Mouse (Mus musculus) CH12.LX (cell line): Measurements from ENCODE around the gene Epha10. TPM values are rescaled to one million over a fixed set of nuclear protein-coding genes. Genes with fewer than 3 reads are reported as not detected.

Experiments used
- DNase-seq: peaks from one replicate; pipeline ENCODE4 v3.0.0-alpha.2; 2013; ENCODE audit errors: extremely low read depth
- H3K27ac ChIP-seq: 2 replicates; pipeline ENCODE4 v1.5.1; 2012; ENCODE audit warnings: low read depth, mild to moderate bottlenecking, control low read depth, moderate library complexity; ENCODE audit not compliant: insufficient read depth
- H3K27me3 ChIP-seq: replicated peaks from 2 replicates; pipeline ENCODE3; 2012; ENCODE audit warnings: inconsistent platforms
- H3K36me3 ChIP-seq, 2 experiments: replicated peaks in 1 of 2; 2 replicates each; pipeline versions ENCODE3 to v1.6.1; 2012; ENCODE audit warnings: inconsistent platforms in 1 of 2, low read length in 1 of 2, mild to moderate bottlenecking in 1 of 2, mixed read lengths in 1 of 2, moderate library complexity in 1 of 2; ENCODE audit not compliant: control insufficient read depth in 1 of 2, insufficient read depth in 1 of 2
- H3K4me1 ChIP-seq, 2 experiments: 2 replicates each; pipeline ENCODE4 v1.6.1; 2012; ENCODE audit warnings: inconsistent platforms in 1 of 2, moderate library complexity in 1 of 2; ENCODE audit not compliant: insufficient read depth in 2 of 2, control insufficient read depth in 1 of 2
- H3K4me2 ChIP-seq: 2 replicates; pipeline ENCODE4 v1.6.1; 2012; ENCODE audit warnings: low read depth, mild to moderate bottlenecking, control low read depth; ENCODE audit not compliant: poor library complexity, insufficient read depth, severe bottlenecking
- H3K4me3 ChIP-seq, 3 experiments: fragments of 150-350 bp in 1 of 3; sonication (generic) in 1 of 3; replicated peaks in 1 of 3; 2 replicates each; pipeline versions ENCODE3 to v1.5.1; 2011 to 2012; ENCODE audit warnings: low read depth in 2 of 3, low read length in 2 of 3, mild to moderate bottlenecking in 2 of 3, moderate library complexity in 2 of 3, control low read depth in 1 of 3, improper control_type of control experiment in 1 of 3, inconsistent platforms in 1 of 3, mixed read lengths in 1 of 3; ENCODE audit not compliant: poor library complexity in 1 of 3
- H3K79me2 ChIP-seq: replicated peaks from 2 replicates; pipeline ENCODE4 v1.6.1; 2012; ENCODE audit warnings: mild to moderate bottlenecking, moderate library complexity; ENCODE audit not compliant: control insufficient read depth, poor library complexity, insufficient read depth, severe bottlenecking; ENCODE audit errors: extremely low read depth
- H3K9ac ChIP-seq: 2 replicates; pipeline ENCODE4 v1.6.1; 2012; ENCODE audit warnings: low read depth, mild to moderate bottlenecking, control low read depth, moderate library complexity; ENCODE audit not compliant: insufficient read depth
- H3K9me3 ChIP-seq: replicated peaks from 2 replicates; pipeline ENCODE3; 2012; ENCODE audit warnings: low read length, inconsistent platforms, mixed read lengths
- CHD1 ChIP-seq: IDR thresholded peaks from 2 replicates; pipeline ENCODE4 v1.6.1; 2012; ENCODE audit warnings: low read depth, low read length, improper control_type of control experiment, inconsistent platforms
- CHD2 ChIP-seq: IDR thresholded peaks from 2 replicates; pipeline ENCODE4 v1.6.1; 2011; ENCODE audit warnings: low read length, improper control_type of control experiment
- E2F4 ChIP-seq: IDR thresholded peaks from 2 replicates; pipeline ENCODE4 v1.6.1; 2011; ENCODE audit warnings: low read depth, low read length, improper control_type of control experiment; ENCODE audit not compliant: insufficient replicate concordance
- ELF1 ChIP-seq: IDR thresholded peaks from 2 replicates; pipeline ENCODE4 v1.6.1; 2014; ENCODE audit warnings: low read depth, mild to moderate bottlenecking, inconsistent platforms, low read length, improper control_type of control experiment
- ETS1 ChIP-seq: conservative IDR thresholded peaks from 2 replicates; pipeline ENCODE4 v1.6.1; 2012; ENCODE audit warnings: low read depth, mild to moderate bottlenecking, inconsistent platforms, low read length, improper control_type of control experiment, moderate library complexity
- GABPA ChIP-seq: IDR thresholded peaks from 2 replicates; pipeline ENCODE4 v1.6.1; 2012; ENCODE audit warnings: low read depth, low read length, improper control_type of control experiment, inconsistent platforms; ENCODE audit not compliant: insufficient replicate concordance
- HCFC1 ChIP-seq: IDR thresholded peaks from 2 replicates; pipeline ENCODE4 v1.6.1; 2012; ENCODE audit warnings: low read depth, mild to moderate bottlenecking, inconsistent platforms, low read length, improper control_type of control experiment
- IRF4 ChIP-seq: IDR thresholded peaks from 2 replicates; pipeline ENCODE4 v1.6.1; 2014; ENCODE audit warnings: low read depth, mild to moderate bottlenecking, inconsistent platforms, low read length, improper control_type of control experiment
- JUND ChIP-seq: conservative IDR thresholded peaks from 2 replicates; pipeline ENCODE4 v1.6.1; 2011; ENCODE audit warnings: low read depth, low read length, improper control_type of control experiment
- MAFK ChIP-seq: IDR thresholded peaks from 2 replicates; pipeline ENCODE4 v1.6.1; 2011; ENCODE audit warnings: low read length, improper control_type of control experiment; ENCODE audit not compliant: insufficient replicate concordance
- MAX ChIP-seq: IDR thresholded peaks from 2 replicates; pipeline ENCODE4 v1.6.1; 2011; ENCODE audit warnings: low read length, improper control_type of control experiment
- MAZ ChIP-seq: IDR thresholded peaks from 2 replicates; pipeline ENCODE4 v1.6.1; 2012; ENCODE audit warnings: low read depth, mild to moderate bottlenecking, inconsistent platforms, low read length, improper control_type of control experiment, moderate library complexity
- MXI1 ChIP-seq: IDR thresholded peaks from 2 replicates; pipeline ENCODE4 v1.6.1; 2011; ENCODE audit warnings: mild to moderate bottlenecking, low read depth, low read length, improper control_type of control experiment
- MYC ChIP-seq: IDR thresholded peaks from 2 replicates; pipeline ENCODE4 v1.6.1; 2011; ENCODE audit warnings: low read depth, mild to moderate bottlenecking, improper control_type of control experiment, low read length
- NELFE ChIP-seq: IDR thresholded peaks from 2 replicates; pipeline ENCODE4 v1.6.1; 2011; ENCODE audit warnings: low read depth, low read length, improper control_type of control experiment
- NRF1 ChIP-seq: IDR thresholded peaks from 2 replicates; pipeline ENCODE4 v1.6.1; 2014; ENCODE audit warnings: low read depth, mild to moderate bottlenecking, inconsistent platforms, low read length, improper control_type of control experiment, moderate library complexity
- POLR2A ChIP-seq: IDR thresholded peaks from 2 replicates; pipeline ENCODE4 v1.6.1; 2011; ENCODE audit warnings: low read depth, mild to moderate bottlenecking, improper control_type of control experiment, low read length
- POLR2AphosphoS2 ChIP-seq: IDR thresholded peaks from 2 replicates; pipeline ENCODE4 v1.6.1; 2011; ENCODE audit warnings: low read depth, low read length, improper control_type of control experiment
- SIN3A ChIP-seq: IDR thresholded peaks from 2 replicates; pipeline ENCODE4 v1.6.1; 2012; ENCODE audit warnings: low read length, improper control_type of control experiment, inconsistent platforms
- UBTF ChIP-seq: IDR thresholded peaks from 2 replicates; pipeline ENCODE4 v1.6.1; 2012; ENCODE audit warnings: low read depth, mild to moderate bottlenecking, inconsistent platforms, low read length, improper control_type of control experiment, moderate library complexity
- USF2 ChIP-seq: conservative IDR thresholded peaks from 2 replicates; pipeline ENCODE4 v1.6.1; 2011; ENCODE audit warnings: low read depth, low read length, improper control_type of control experiment
- ZC3H11A ChIP-seq: IDR thresholded peaks from 2 replicates; pipeline ENCODE4 v1.6.1; 2012; ENCODE audit warnings: low read depth, mild to moderate bottlenecking, inconsistent platforms, low read length, improper control_type of control experiment
- ZMIZ1 ChIP-seq: IDR thresholded peaks from 2 replicates; pipeline ENCODE4 v1.6.1; 2012; ENCODE audit warnings: low read depth, mild to moderate bottlenecking, inconsistent platforms, low read length, improper control_type of control experiment
- ZNF384 ChIP-seq: IDR thresholded peaks from 2 replicates; pipeline ENCODE4 v1.6.1; 2012; ENCODE audit warnings: low read depth, low read length, improper control_type of control experiment, inconsistent platforms
- dilution Hi-C: fragments of 300-500 bp; cut with MboI; formaldehyde crosslinking; loops from 2 replicates; pipeline ENCODE4 v1.14.3; 2020; ENCODE audit warnings: low sequenced_read_pairs; ENCODE audit not compliant: extremely low pct_unique_long_range_greater_than_20kb, extremely low pct_ligation_motif_present
- in situ Hi-C: fragments of 300-500 bp; cut with MboI; formaldehyde crosslinking; loops from 3 replicates; pipeline ENCODE4 v1.14.3; 2019; ENCODE audit warnings: low sequenced_read_pairs, low pct_ligation_motif_present, low pct_unique_long_range_greater_than_20kb, mixed read lengths
- polyA plus RNA-seq: library from polyadenylated mRNA; unstranded; fragments of >175 nt; gene quantifications from 2 replicates; pipeline ENCODE4 v1.2.1, GENCODE M21; 2012; ENCODE audit warnings: low read depth; ENCODE audit not compliant: insufficient read length
- total RNA-seq, 2 experiments: library from RNA; depleted of rRNA; stranded (reverse); fragments of 300-350 nt in 1 of 2; fragments of >200 nt in 1 of 2; gene quantifications; 2 replicates each; pipeline ENCODE4 v1.2.3; 2012 to 2014

Epha10 gene
- total and polyA plus RNA-seq, 3 experiments = not detected

- H3K9me3 ChIP-seq = peaks cover 3% of the 10 kb centered on the region
- in situ Hi-C loops (no loop called here), dilution Hi-C loops (no loop called here)
- H3K27ac ChIP-seq = no peak overlapping the region
- peaks cover 0 to 6% of the 10 kb centered on the region in 2 experiments; a peak in 1 of 4 replicates for H3K4me1 ChIP-seq
- H3K79me2 ChIP-seq = no peaks in the 10 kb centered on the region
- TF ChIP-seq ZC3H11A (no peak), HCFC1 (no peak), MAX (no peak), MAFK (no peak), MYC (no peak), MAZ (no peak), ELF1 (no peak), ZNF384 (no peak), JUND (no peak), USF2 (no peak), CHD1 (no peak), GABPA (no peak), UBTF (no peak)
- no peak overlapping the region for H3K4me2 ChIP-seq
- no peak overlapping the region for H3K4me3 ChIP-seq
- DNase-seq = no peak
- no peaks in the 10 kb centered on the region for H3K36me3 ChIP-seq
- H3K9ac ChIP-seq = no peak overlapping the region
- peaks cover 90% of the 10 kb centered on the region for H3K27me3 ChIP-seq
These were observed 10.1 kb downstream of the Epha10 start for GRCm38 (mm10) chr4:124890831-124891230.

GRCm38 (mm10) chr4:124893769-124894168 is 13.1 kb downstream of the Epha10 start:
- DNase-seq = no peak
- TF ChIP-seq JUND = no peak
- no peak for TF ChIP-seq ZNF384
- TF ChIP-seq ZMIZ1 = no peak
- no peak for TF ChIP-seq UBTF
- no peak for TF ChIP-seq POLR2AphosphoS2
- no peak for TF ChIP-seq MAFK
- no peak for TF ChIP-seq CHD1
- TF ChIP-seq GABPA = no peak
- no peak for TF ChIP-seq MAZ
- no peak for TF ChIP-seq E2F4
- no peak for TF ChIP-seq SIN3A
- no peak for TF ChIP-seq POLR2A
- no peak for TF ChIP-seq CHD2
- no peak for TF ChIP-seq NELFE
- no peak for TF ChIP-seq ETS1
- no peak for TF ChIP-seq NRF1
- no peak for TF ChIP-seq IRF4
- TF ChIP-seq MXI1 = no peak
- TF ChIP-seq, all 38 proteins: peak for 0

More at GRCm38 (mm10) chr4:124893769-124894168, 13.1 kb downstream of the Epha10 start:
- Histone ChIP-seq H3K36me3 (no peaks in the 10 kb centered on the region), H3K4me3 (no peak overlapping the region), H3K4me1 (0 out of 4 replicates have a peak, but pooled peaks cover 0 to 3% of the 10 kb centered on the region in 2 experiments), H3K9ac (no peak overlapping the region), H3K27ac (no peak overlapping the region), H3K9me3 (peaks cover 3% of the 10 kb centered on the region), H3K27me3 (peaks cover 85% of the 10 kb centered on the region), H3K4me2 (no peak overlapping the region), H3K79me2 (no peaks in the 10 kb centered on the region)
- dilution Hi-C loops = no loop called here
- in situ Hi-C loops = no loop called here
